Mouse (Mus musculus): ENCODE results near the gene Fgfr2.

DNA sequence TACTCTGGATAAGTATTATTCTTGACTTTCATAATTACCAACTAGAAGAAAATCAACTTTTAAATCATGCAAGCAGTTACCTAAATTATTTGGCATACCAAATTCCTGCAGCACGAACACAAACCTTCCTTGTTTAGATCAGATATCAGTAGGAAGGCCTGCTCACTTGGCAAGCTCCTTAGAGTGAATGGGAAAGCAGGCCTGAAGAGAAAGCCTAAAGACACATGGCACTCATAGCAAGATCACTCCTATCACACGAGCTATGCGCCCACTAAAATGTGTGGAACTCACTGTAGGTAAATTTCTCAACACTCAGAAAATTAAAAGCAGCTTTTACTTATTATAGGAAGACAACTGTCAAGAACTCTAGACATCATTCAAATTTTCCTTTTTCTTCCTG is 2629.8 kb downstream of the Fgfr2 start:
- TF ChIP-seq CTCF (conservative IDR thresholded peaks at IDR 0.05; ENCODE audit: insufficient read depth, insufficient read length, low read depth, low read length) (no peak), POLR2A (IDR thresholded peaks at IDR 0.05; ENCODE audit: low read depth, low read length) (no peak)

Data from kidney, adult 2 months (tissue).